Mouse (Mus musculus) liver, embryonic 11.5 days (tissue): ENCODE data around the gene B3gnt9. TPM values are rescaled to one million over a fixed set of nuclear protein-coding genes. Genes with fewer than 3 reads are reported as not detected.

Experiments
- ATAC-seq: fragments of 200-750 bp; cut with Nextera tagmentation; replicated peaks from 2 replicates; pipeline ENCODE4 v1.8.0; 2017; ENCODE audit warnings: moderate number of reproducible peaks, mild to moderate bottlenecking, moderate TSS enrichment, moderate library complexity; ENCODE audit not compliant: low FRiP score
- DNase-seq: peaks from one replicate; pipeline ENCODE4 v3.0.0-alpha.2; 2017; ENCODE audit warnings: low spot score
- H3K27ac ChIP-seq: fragments of 300-500 bp; sonication (generic); 2 replicates; pipeline ENCODE4 v1.5.1; 2014; ENCODE audit warnings: mild to moderate bottlenecking, low read depth, low read length, control low read depth
- H3K27me3 ChIP-seq: fragments of 300-500 bp; sonication (generic); replicated peaks from 2 replicates; pipeline ENCODE4 v1.6.1; 2014; ENCODE audit warnings: low read length, mixed read lengths; ENCODE audit not compliant: control insufficient read depth, insufficient read depth
- H3K36me3 ChIP-seq: fragments of 300-500 bp; sonication (generic); 2 replicates; pipeline ENCODE4 v1.6.1; 2014; ENCODE audit warnings: mild to moderate bottlenecking, low read length, moderate library complexity, mixed read lengths; ENCODE audit not compliant: control insufficient read depth, insufficient read depth
- H3K4me1 ChIP-seq: fragments of 300-500 bp; sonication (generic); replicated peaks from 2 replicates; pipeline ENCODE4 v1.6.1; 2014; ENCODE audit warnings: low read length, mixed read lengths; ENCODE audit not compliant: control insufficient read depth, insufficient read depth
- H3K4me2 ChIP-seq: fragments of 300-500 bp; sonication (generic); 2 replicates; pipeline ENCODE4 v1.6.1; 2014; ENCODE audit warnings: mild to moderate bottlenecking, control low read depth, moderate library complexity
- H3K4me3 ChIP-seq: fragments of 300-500 bp; sonication (generic); 2 replicates; pipeline ENCODE4 v1.5.1; 2014; ENCODE audit warnings: low read depth, low read length, control low read depth
- H3K9ac ChIP-seq: fragments of 300-500 bp; sonication (generic); 2 replicates; pipeline ENCODE4 v1.6.1; 2014; ENCODE audit warnings: low read depth, low read length, control low read depth
- H3K9me3 ChIP-seq: fragments of 300-500 bp; sonication (generic); 2 replicates; pipeline ENCODE4 v1.6.1; 2016; ENCODE audit warnings: low read length, inconsistent platforms, mixed read lengths; ENCODE audit not compliant: control insufficient read depth
- WGBS: fragments of 180-500 bp; shearing (Covaris S2); extraction: QIAGEN DNeasy Blood & Tissue Kit; methylation state at CpG from one replicate; pipeline ENCODE4 v1.1.7; 2014; 5-methylcytosine and 5-hydroxymethylcytosine counted together
- polyA plus RNA-seq: library from polyadenylated mRNA; unstranded; fragments of >200 nt; fragmentation: Nextera tagmentation; extraction: Ambion mirVana; gene quantifications from 2 replicates; pipeline ENCODE4 v1.2.1, GENCODE M21; 2014

B3gnt9 gene
- polyA plus RNA-seq, 1 experiment from 2014 or later, result 4.2 TPM

GRCm38 (mm10) chr8:105288231-105288630, 33.3 kb upstream of the B3gnt9 start:
- Histone ChIP-seq H3K27ac (no peak overlapping the region), H3K4me3 (no peak overlapping the region), H3K9me3 (no peaks in the 10 kb centered on the region), H3K4me2 (no peak overlapping the region), H3K4me1 (peaks cover 20% of the 10 kb centered on the region), H3K36me3 (no peaks in the 10 kb centered on the region), H3K9ac (no peak overlapping the region), H3K27me3 (peaks cover 25% of the 10 kb centered on the region)
- DNase-seq (no peak), ATAC-seq (no peak)
- 87% methylated on average over 5 of the region's 5 CpGs for WGBS

GRCm38 (mm10) chr8:105286907-105287306, 32.0 kb upstream of the B3gnt9 start:
- 85% methylated on average over 4 of the region's 4 CpGs for WGBS
- Histone ChIP-seq H3K27me3 (peaks cover 35% of the 10 kb centered on the region), H3K36me3 (no peaks in the 10 kb centered on the region)

GRCm38 (mm10) chr8:105285514-105285913, 30.6 kb upstream of the B3gnt9 start:
- Histone ChIP-seq H3K9me3 (no peaks in the 10 kb centered on the region), H3K9ac (no peak overlapping the region), H3K4me1 (peaks cover 23% of the 10 kb centered on the region), H3K36me3 (no peaks in the 10 kb centered on the region), H3K27ac (no peak overlapping the region), H3K27me3 (peaks cover 35% of the 10 kb centered on the region), H3K4me3 (no peak overlapping the region), H3K4me2 (no peak overlapping the region)
- ATAC-seq (no peak), DNase-seq (no peak)
- WGBS, result 42% methylated on average over 12 of the region's 12 CpGs

More at GRCm38 (mm10) chr8:105286907-105287306, 32.0 kb upstream of the B3gnt9 start:
- DNase-seq (no peak), ATAC-seq (no peak)
- no peaks in the 10 kb centered on the region for H3K9me3 ChIP-seq
- H3K4me3 ChIP-seq, result no peak overlapping the region
- H3K4me2 ChIP-seq, result no peak overlapping the region
- H3K4me1 ChIP-seq, result peaks cover 26% of the 10 kb centered on the region
- no peak overlapping the region for H3K27ac ChIP-seq
- no peak overlapping the region for H3K9ac ChIP-seq

GRCm38 (mm10) chr8:105283074-105283473, 28.1 kb upstream of the B3gnt9 start:
- peak; percentile 76 for ATAC-seq
- Histone ChIP-seq H3K4me1 (peaks cover 12% of the 10 kb centered on the region), H3K4me2 (peak overlapping the region; percentile 33), H3K27ac (no peak overlapping the region), H3K9ac (no peak overlapping the region; the same call in 1 of the 2 replicates), H3K36me3 (no peaks in the 10 kb centered on the region), H3K4me3 (no peak overlapping the region), H3K9me3 (no peaks in the 10 kb centered on the region), H3K27me3 (peaks cover 48% of the 10 kb centered on the region)
- peak; percentile 69 for DNase-seq
- whole genome bisulfite sequencing, result 27% methylated on average over 23 of the region's 23 CpGs

GRCm38 (mm10) chr8:105282239-105282638, 27.3 kb upstream of the B3gnt9 start:
- 57% methylated on average over 4 of the region's 4 CpGs for WGBS
- no peak overlapping the region for H3K27ac ChIP-seq
- peaks cover 12% of the 10 kb centered on the region for H3K4me1 ChIP-seq
- peaks cover 56% of the 10 kb centered on the region for H3K27me3 ChIP-seq
- ATAC-seq, result no peak
- no peaks in the 10 kb centered on the region for H3K9me3 ChIP-seq
- no peak overlapping the region for H3K4me3 ChIP-seq
- no peak for DNase-seq
- H3K36me3 ChIP-seq, result no peaks in the 10 kb centered on the region
- H3K9ac ChIP-seq, result no peak overlapping the region
- H3K4me2 ChIP-seq, result no peak overlapping the region

- H3K9ac ChIP-seq, result no peak overlapping the region
- no peak overlapping the region for H3K4me3 ChIP-seq
- H3K9me3 ChIP-seq, result no peaks in the 10 kb centered on the region
- DNase-seq, result no peak
- H3K36me3 ChIP-seq, result no peaks in the 10 kb centered on the region
- H3K27me3 ChIP-seq, result peaks cover 60% of the 10 kb centered on the region
- no peak overlapping the region for H3K4me2 ChIP-seq
- no peak overlapping the region for H3K27ac ChIP-seq
- no peak for ATAC-seq
- H3K4me1 ChIP-seq, result peaks cover 12% of the 10 kb centered on the region
- 86% methylated on average over 12 of the region's 12 CpGs for WGBS
Observed at GRCm38 (mm10) chr8:105281821-105282220, 26.9 kb upstream of the B3gnt9 start.

- Histone ChIP-seq H3K27ac (no peak overlapping the region), H3K27me3 (peaks cover 70% of the 10 kb centered on the region), H3K4me2 (no peak overlapping the region), H3K9me3 (no peaks in the 10 kb centered on the region), H3K9ac (no peak overlapping the region), H3K4me3 (no peak overlapping the region), H3K4me1 (peaks cover 14% of the 10 kb centered on the region), H3K36me3 (no peaks in the 10 kb centered on the region)
- WGBS, result 58% methylated on average over 3 of the region's 3 CpGs
- no peak for ATAC-seq
- DNase-seq, result no peak
Observed at GRCm38 (mm10) chr8:105280567-105280966, 25.6 kb upstream of the B3gnt9 start.

GRCm38 (mm10) chr8:105278911-105279334, 24.0 kb upstream of the B3gnt9 start:
- H3K4me2 ChIP-seq, result peak overlapping the region; percentile 60
- H3K27me3 ChIP-seq, result peaks cover 77% of the 10 kb centered on the region
- no peak overlapping the region for H3K9ac ChIP-seq
- DNase-seq (no peak), ATAC-seq (peak; percentile 27; the same call in 1 of the 2 replicates)
- no peaks in the 10 kb centered on the region for H3K36me3 ChIP-seq
- WGBS, result 4% methylated on average over 28 of the region's 28 CpGs
- peaks cover 14% of the 10 kb centered on the region for H3K4me1 ChIP-seq
- H3K4me3 ChIP-seq, result peak overlapping the region; percentile 2; the same call in 1 of the 2 replicates
- no peak overlapping the region for H3K27ac ChIP-seq
- no peaks in the 10 kb centered on the region for H3K9me3 ChIP-seq

GRCm38 (mm10) chr8:105276292-105277120, 21.6 kb upstream of the B3gnt9 start:
- WGBS, result 6% methylated on average over 30 of the region's 30 CpGs
- peaks cover 8% of the 10 kb centered on the region for H3K4me1 ChIP-seq
- ATAC-seq, result peak; percentile 48

More at GRCm38 (mm10) chr8:105276292-105277120, 21.6 kb upstream of the B3gnt9 start:
- H3K27me3 ChIP-seq, result peaks cover 86% of the 10 kb centered on the region
- H3K4me2 ChIP-seq, result peak overlapping the region; percentile 63
- peak overlapping the region; percentile 38 for H3K4me3 ChIP-seq
- no peak overlapping the region for H3K27ac ChIP-seq
- H3K9me3 ChIP-seq, result no peaks in the 10 kb centered on the region
- H3K9ac ChIP-seq, result no peak overlapping the region
- peak; percentile 62 for DNase-seq
- no peaks in the 10 kb centered on the region for H3K36me3 ChIP-seq
